Mouse (Mus musculus): ENCODE results near the gene Trim13.
"Not testable (repeated sequence)": the region's sequence is repeated elsewhere in the genome, so short reads cannot be mapped to it uniquely, and the experiment has no call there.

The Trim13 gene
- long read RNA-seq, experiment 1, partial matches to known transcripts: 0 of 2 reads
- long read RNA-seq, experiment 1, other reads (novel, unspliced or antisense): 1 of 2 reads
- long read RNA-seq, experiment 2, partial matches to known transcripts: 3 of 8 reads
- long read RNA-seq, experiment 2, other reads (novel, unspliced or antisense): 1 of 8 reads

DNA sequence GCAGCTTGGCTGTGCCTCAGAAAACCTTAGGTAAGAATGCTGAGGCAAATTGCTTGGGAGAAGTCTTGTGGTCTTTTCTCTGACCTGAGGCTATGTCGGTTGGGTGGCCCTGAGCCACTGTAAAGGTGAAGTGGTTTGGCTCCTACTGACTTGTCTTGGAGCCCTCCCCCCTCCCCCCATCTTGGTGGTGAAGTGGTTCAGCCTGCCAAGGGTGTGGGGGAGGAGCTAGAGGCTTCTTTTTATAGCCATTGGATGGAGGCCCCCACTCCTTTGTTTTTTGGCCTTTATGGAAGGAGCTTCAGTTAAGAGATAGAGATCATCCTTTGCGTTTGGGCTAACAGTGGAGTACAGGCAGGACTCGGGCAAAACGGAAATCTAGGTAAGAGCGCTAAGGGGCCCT, at the start of gene Trim13:
Gene Trim13, plus strand, starts transcription at position 280 of the 400 bp plus-strand sequence.
- intact Hi-C loops (cut with DNase I): no loop called here

- intact Hi-C loops (cut with DNase I): no loop called here
These were observed 49.4 kb upstream of the Trim13 start for GRCm38 (mm10) chr14:61548614-61549013.

DNA sequence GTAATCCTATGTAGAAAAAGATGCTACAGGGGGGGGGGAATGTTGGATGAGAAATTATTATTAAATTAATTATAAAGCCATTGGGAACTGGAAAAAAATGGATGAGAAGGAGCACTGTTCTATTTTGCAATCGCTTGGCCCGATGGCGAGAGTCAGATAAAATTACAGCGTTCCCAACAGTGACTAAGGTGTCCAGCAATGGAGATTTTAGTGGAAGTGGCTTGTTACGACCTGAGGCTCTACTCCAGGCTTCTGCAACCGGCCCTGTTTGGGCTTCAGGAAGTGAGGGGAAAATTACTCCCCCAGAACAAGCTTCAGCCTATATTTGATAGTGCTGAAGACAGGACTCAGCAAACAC, 42.1 kb upstream of the Trim13 start:
- intact Hi-C loops (cut with DNase I): no loop called here

DNA sequence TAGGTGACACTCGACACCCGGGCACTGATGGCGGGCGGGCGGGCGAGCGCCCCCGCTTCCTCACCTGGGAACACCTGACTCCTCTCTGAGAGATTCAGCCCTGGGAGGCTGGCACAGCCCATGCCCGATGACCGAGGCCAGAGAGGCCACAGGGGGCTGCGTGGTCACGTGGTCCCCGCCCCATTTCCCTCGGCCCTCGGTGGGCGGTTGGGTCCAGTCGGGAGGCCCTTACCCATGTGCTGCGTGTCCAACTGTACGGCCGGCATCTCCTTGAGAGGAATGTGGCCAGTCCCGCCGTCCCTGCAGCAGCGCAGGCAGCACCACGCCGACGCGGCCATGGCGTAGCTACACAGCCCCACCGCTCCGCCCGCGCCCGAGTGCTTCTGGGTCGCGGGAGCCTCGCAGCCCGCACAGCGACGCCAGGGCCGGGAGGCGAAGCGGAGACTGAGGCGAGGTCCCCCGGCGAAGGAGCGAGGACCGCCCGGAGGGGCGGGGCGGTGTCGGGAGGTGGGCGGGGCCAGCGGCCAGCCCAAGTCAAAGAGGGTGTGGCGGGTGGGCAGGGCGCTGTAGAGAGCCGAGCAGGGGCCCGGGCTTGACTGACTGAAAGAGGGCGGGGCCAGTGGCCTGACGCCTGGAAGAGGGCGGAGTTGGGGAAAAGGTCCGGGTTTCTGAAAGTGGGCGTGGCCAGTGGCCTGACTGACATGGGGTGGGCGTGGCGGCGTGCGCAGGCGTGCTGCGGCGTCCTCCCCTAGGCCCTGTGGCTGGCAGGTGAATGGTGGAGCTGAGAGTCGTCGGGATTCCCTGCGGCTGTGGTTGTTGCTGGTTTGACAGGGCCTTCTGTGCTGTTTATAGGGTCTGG, 41.5 kb upstream of the Trim13 start, which contains the start of gene Spryd7:
Gene Spryd7, minus strand, starts transcription at position 598 of the 859 bp plus-strand sequence.
- intact Hi-C loops (cut with DNase I): no loop called here

DNA sequence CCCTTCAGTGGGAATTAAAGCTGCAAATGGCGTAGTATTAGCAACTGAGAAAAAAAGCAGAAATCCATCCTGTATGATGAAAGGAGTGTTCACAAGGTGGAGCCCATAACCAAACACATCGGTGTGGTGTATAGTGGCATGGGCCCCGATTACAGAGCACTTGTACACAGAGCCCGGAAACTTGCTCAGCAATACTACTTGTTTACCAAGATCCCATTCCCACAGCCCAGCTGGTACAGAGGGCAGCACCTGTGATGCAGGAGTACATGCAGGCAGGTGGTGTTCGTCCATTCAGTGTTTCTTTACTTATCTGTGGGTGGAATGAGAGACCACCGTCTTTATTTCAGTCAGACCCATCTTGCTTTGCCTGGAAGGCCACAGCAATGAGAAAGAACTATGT, 39.1 kb upstream of the Trim13 start:
- intact Hi-C loops (cut with DNase I): no loop called here

GRCm38 (mm10) chr14:61559856-61560255, 38.2 kb upstream of the Trim13 start:
- intact Hi-C loops (cut with DNase I): no loop called here

- intact Hi-C loops (cut with DNase I): not testable (repeated sequence)
These were observed 31.8 kb upstream of the Trim13 start for GRCm38 (mm10) chr14:61566211-61566610.

DNA sequence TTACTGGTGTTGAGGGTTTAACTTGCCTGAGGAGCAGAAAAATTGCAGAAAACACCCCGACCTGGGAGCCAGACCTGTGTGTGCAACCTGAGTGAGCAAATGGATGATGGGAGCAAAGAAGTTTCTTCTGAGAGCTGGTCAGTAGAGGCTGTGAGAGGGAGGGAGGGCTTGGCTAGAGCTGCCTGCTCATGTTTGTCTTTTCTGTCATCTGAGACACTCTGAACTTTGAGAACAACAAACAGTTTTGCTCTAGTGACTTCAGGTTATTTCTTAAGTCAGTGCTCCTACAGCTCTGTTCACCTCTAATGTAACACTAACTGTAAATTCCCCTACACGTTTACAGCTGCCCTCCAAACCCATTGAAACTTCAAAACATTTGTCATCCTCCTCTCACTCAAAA, 28.7 kb upstream of the Trim13 start:
- intact Hi-C loops (cut with DNase I): no loop called here

- intact Hi-C loops (cut with DNase I): loop anchor here (2.0 to 5.0 kb wide), 3 partner anchors 76 to 681 kb away; no protein-coding TSS in a partner anchor
These were observed 26.7 kb upstream of the Trim13 start for GRCm38 (mm10) chr14:61571366-61571765.

GRCm38 (mm10) chr14:61572131-61572530, 25.9 kb upstream of the Trim13 start:
- intact Hi-C loops (cut with DNase I): loop anchor here (5.0 kb wide), 2 partner anchors 75 to 680 kb away; no protein-coding TSS in a partner anchor

- intact Hi-C loops (cut with DNase I): loop anchor here (1.0 to 5.0 kb wide), 2 partner anchors 16 to 882 kb away; partner anchors contain the start of gene Gucy1b2
These were observed 23.0 kb upstream of the Trim13 start for GRCm38 (mm10) chr14:61575066-61575465.

DNA sequence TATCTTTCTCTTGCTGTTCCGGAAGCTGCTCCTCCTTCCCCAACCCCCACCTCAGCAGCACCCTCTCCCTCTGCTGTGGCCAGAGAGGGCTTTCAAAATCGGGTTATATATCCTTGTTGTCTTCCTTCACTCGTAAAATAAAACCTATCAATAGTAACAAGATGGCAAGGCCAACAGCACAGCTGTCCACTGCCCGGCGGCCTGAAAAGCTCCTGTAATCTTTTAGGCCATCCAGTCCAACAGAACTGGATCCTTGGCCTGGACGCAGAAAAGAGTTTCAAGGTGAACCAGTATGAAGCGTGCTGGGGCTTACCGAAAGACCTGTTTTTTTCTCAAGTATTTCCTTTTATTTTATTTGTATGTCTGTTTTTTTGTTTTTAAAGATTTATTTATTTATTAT, 22.1 kb upstream of the Trim13 start:
- intact Hi-C loops (cut with DNase I): loop anchor here (1.0 to 5.0 kb wide), 2 partner anchors 15 to 881 kb away; partner anchors contain the start of gene Gucy1b2

- intact Hi-C loops (cut with DNase I): no loop called here
These were observed 8.6 kb upstream of the Trim13 start for GRCm38 (mm10) chr14:61589288-61590065.

DNA sequence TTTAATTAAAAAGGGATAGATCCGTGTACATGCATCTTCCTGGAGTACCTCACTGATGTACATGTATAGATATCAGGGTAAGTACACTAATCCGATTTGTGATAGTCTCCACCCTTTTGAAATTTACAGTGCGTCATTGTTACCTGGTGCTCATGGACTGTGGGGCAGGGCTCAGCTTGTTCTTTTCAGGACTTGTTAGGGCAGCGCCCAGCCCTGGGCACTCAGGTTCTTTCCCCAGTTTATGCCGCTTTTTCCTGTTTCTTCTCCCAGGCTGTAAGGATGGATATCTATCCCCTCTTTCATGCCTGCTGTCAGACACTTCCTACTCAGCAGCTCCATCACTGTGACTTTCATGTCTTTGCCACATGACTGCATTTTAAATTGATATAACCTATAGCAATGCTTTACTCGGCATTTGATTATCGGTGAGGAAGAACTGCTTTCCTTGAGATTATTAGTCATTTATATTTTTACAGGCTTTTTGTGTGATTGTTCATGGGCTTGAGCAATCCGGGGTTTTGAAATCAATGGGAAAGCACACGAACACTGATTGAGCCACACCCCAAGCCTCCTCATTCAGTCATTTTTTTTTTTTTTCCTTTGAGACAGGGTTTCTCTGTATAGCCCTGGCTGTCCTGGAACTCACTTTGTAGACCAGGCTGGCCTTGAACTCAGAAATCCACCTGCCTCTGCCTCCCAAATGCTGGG, 1.2 kb upstream of the Trim13 start:
- intact Hi-C loops (cut with DNase I): no loop called here

DNA sequence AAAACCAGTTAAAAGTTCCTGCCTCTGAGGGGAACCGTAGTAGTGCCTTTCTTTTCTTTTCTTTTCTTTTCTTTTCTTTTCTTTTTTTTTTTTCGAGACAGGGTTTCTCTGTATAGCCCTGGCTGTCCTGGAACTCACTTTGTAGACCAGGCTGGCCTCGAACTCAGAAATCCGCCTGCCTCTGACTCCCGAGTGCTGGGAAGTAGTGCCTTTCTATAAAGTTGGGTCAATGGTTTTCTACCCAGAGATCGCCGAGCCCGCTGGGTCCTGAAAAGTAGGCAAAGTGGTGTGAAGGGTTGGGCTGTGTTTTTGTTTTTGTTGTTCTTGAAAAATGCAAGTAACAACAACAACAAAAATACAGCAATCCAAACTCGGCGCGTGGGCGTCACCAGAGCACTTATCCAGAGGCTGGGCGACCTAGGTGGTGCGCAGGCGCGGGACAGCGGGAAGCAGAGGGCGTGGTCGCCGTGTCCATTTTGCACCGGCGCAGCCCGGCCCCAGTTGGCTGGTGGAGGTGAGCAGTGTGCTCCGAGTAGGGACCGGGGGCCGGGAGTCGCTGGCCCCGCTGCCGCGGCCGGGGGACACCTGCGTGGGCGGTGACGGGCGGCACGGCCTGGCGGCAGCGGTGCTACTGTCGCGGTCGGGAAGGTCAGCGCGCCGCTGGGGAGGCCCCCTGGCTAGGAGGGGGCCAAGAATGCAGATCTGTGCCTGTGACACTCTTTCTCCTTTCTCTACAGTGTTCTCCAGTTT, 1.2 kb downstream of the Trim13 start:
- intact Hi-C loops (cut with DNase I): no loop called here

GRCm38 (mm10) chr14:61601348-61601747, 3.3 kb downstream of the Trim13 start:
- intact Hi-C loops (cut with DNase I): loop anchor here (5.0 kb wide), 1 partner anchor 36 kb away; no protein-coding TSS in a partner anchor

DNA sequence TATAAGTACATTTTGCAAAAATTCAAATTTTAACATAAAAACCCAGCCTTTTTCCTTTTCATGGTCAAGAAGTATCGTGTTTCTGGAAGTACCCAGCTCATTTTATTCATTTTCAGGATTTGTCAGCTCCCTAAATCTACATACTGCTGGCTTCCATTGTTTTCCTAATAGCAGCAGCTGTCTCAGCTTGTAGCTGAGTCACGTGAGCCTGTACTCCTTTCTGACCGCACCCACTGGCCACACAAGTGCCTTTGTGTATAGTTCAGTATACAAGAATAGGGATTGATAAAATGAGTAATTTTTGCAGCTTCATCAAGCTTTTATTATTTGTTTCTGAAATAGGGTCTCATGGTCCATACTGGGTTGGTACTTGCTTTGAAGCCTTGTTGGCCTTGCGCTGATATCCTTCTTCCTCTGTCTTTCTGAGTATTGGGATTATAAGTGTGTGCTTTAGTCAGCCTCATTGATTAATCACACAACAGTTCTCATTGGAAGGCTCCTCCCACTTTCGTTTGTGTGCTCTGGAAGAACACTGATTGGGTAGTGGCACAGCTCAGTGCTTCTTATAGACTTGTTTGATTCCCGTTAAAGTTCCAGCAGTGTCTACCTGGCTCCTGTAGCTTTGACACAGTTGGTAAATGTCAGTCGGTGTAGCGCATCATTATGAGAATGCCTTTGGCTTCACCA, 5.2 kb downstream of the Trim13 start:
- intact Hi-C loops (cut with DNase I): loop anchor here (5.0 kb wide), 1 partner anchor 34 kb away; no protein-coding TSS in a partner anchor

DNA sequence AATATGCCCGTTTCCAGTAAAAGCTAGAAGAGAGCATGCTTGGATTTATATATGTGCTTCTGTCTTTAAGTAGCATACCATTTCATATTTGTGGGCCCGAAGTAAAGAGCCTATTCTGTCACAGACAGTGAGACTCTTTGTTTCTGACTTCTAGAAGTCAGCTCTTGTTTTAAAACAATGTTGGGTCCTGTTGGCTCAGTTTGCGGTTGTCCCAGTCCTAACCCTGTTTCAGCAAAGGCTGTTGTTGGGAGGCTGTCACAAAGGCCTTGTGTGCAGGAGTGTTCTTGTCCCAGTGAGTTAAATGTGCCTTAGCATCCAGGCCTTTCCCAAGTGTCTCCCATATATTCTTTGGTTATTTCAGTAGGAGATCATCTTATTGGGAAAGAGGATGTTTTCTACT, 6.0 kb downstream of the Trim13 start:
- intact Hi-C loops (cut with DNase I): loop anchor here (5.0 kb wide), 1 partner anchor 33 kb away; no protein-coding TSS in a partner anchor

GRCm38 (mm10) chr14:61606088-61606487, 8.0 kb downstream of the Trim13 start:
- intact Hi-C loops (cut with DNase I): not testable (repeated sequence)
